In the genomic region with DNA sequence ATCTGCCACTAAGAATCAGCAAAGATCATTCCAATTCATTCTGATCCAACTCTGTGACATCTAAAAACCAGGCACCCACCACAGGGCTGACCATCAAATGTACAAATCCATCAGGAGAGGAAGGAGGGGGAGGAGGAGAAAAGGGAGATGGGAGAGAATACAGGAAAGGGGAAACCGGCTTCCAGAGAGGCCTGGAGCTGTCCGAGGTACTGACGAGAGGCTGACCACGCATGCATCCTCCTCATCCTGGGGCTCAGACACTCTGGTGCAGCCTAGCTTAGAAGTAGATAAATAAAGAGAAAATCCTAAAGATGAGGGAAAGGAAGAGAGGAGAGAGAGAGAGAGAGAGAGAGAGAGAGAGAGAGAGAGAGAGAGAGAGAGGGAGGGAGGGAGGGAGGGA, we compare ENCODE assay signal across 8 mouse cellular contexts. TPM values are rescaled to one million over a fixed set of nuclear protein-coding genes. Genes with fewer than 3 reads are reported as not detected.
DNase-seq lines count a peak whose midpoint lies in the region; ATAC-seq lines count a peak whose summit lies in the region.

No protein-coding gene starts in this region.

- H3K36me3 ChIP-seq in midbrain, embryonic 10.5 days = no peaks in the 10 kb centered on the region
- no peaks in the 10 kb centered on the region for H3K36me3 ChIP-seq in midbrain, embryonic 16.5 days (ENCODE audit: control insufficient read depth, insufficient read depth, low read length)

- no peak overlapping the region for H3K4me3 ChIP-seq in midbrain, embryonic 10.5 days
- no peak overlapping the region for H3K4me3 ChIP-seq in midbrain, embryonic 16.5 days (ENCODE audit: low read depth, low read length)

- H3K9me3 ChIP-seq in midbrain, embryonic 10.5 days (replicated peaks) = no peaks in the 10 kb centered on the region
- H3K9me3 ChIP-seq in midbrain, embryonic 16.5 days (replicated peaks; ENCODE audit: control insufficient read depth, low read length, poor library complexity, severe bottlenecking) = no peaks in the 10 kb centered on the region

- H3K9ac ChIP-seq in midbrain, embryonic 16.5 days (ENCODE audit: low read depth, low read length) = no peak overlapping the region

- DNase-seq in midbrain, embryonic 10.5 days (ENCODE audit: low spot score) = peak; percentile 40
- peak; percentile 48 to 67 for DNase-seq in adrenal gland, adult 18-20 months (ENCODE audit: low spot score in 2 of 2)
- peak; percentile 69 for DNase-seq in forelimb bud, embryonic 11.5 days (ENCODE audit: low read depth, low spot score)
- DNase-seq in layer of hippocampus, adult 9-11 months = no peak
- no peak for DNase-seq in cerebellum, postnatal 14 days
- no peak for DNase-seq in T-cell, adult 2 months (ENCODE audit: low spot score)

- no peak overlapping the region for H3K4me2 ChIP-seq in midbrain, embryonic 16.5 days (ENCODE audit: low read length)

- H3K4me1 ChIP-seq in midbrain, embryonic 10.5 days = no peaks in the 10 kb centered on the region
- no peaks in the 10 kb centered on the region for H3K4me1 ChIP-seq in midbrain, embryonic 16.5 days (ENCODE audit: control insufficient read depth, insufficient read depth, low read length)

- no peak overlapping the region for H3K27ac ChIP-seq in midbrain, embryonic 10.5 days (replicated peaks)
- H3K27ac ChIP-seq in midbrain, embryonic 16.5 days (ENCODE audit: low read length) = no peak overlapping the region

- ATAC-seq in midbrain, embryonic 16.5 days = no peak
- ATAC-seq in megakaryocyte progenitor cell, adult 5-6 weeks (replicated peaks; ENCODE audit: poor library complexity) = peak; percentile 67

- H3K27me3 ChIP-seq in midbrain, embryonic 10.5 days (ENCODE audit: low read depth, poor library complexity, severe bottlenecking) = 0 out of 2 replicates have a peak, but pooled peaks cover under 1% of the 10 kb centered on the region
- no peaks in the 10 kb centered on the region for H3K27me3 ChIP-seq in midbrain, embryonic 16.5 days (ENCODE audit: control insufficient read depth, insufficient read depth, low read depth, low read length)

- WGBS in midbrain, embryonic 10.5 days = 1% methylated on average over 4 of the region's 4 CpGs
- 0% methylated on average over 4 of the region's 4 CpGs for WGBS in midbrain, embryonic 16.5 days

RNA-seq across cellular contexts. Expression of gene Ina, which starts 8.2 kb away (rescaled TPM):
- 51.0 and 98.3 TPM in 2 replicates for polyA plus RNA-seq in midbrain, embryonic 10.5 days (2016; fragmentation: Nextera tagmentation; extraction: Ambion mirVana)
- 424 and 528 TPM in 2 replicates for polyA plus RNA-seq in midbrain, embryonic 16.5 days (2015; fragmentation: Nextera tagmentation; extraction: Ambion mirVana)
- total RNA-seq in adrenal gland, adult 18-20 months (2021) = 1 to 10 TPM; 7.8 to 8.6 TPM
- total RNA-seq in megakaryocyte progenitor cell, adult 5-6 weeks (2015) = 0.22 TPM in 1 of 2 replicates, not detected in the other
- not detected in 2 replicates for total RNA-seq in megakaryocyte progenitor cell, adult 5-6 weeks (2017)

RNA-seq across cellular contexts. Expression of gene Nt5c2, which starts 8.6 kb away (rescaled TPM):
- polyA plus RNA-seq in midbrain, embryonic 10.5 days (2016; fragmentation: Nextera tagmentation; extraction: Ambion mirVana) = 64.1 and 77.4 TPM in 2 replicates
- polyA plus RNA-seq in midbrain, embryonic 16.5 days (2015; fragmentation: Nextera tagmentation; extraction: Ambion mirVana) = 85.7 and 93.4 TPM in 2 replicates
- 10 to 100 TPM; 57.5 to 68.4 TPM for total RNA-seq in adrenal gland, adult 18-20 months (2021)
- total RNA-seq in megakaryocyte progenitor cell, adult 5-6 weeks (2015) = 52.5 and 59.4 TPM in 2 replicates
- 79.3 and 80.0 TPM in 2 replicates for total RNA-seq in megakaryocyte progenitor cell, adult 5-6 weeks (2017)

RNA-seq across cellular contexts. Expression of gene Pcgf6, which starts 44.4 kb away (rescaled TPM):
- 30.2 and 33.8 TPM in 2 replicates for polyA plus RNA-seq in midbrain, embryonic 10.5 days (2016; fragmentation: Nextera tagmentation; extraction: Ambion mirVana)
- polyA plus RNA-seq in midbrain, embryonic 16.5 days (2015; fragmentation: Nextera tagmentation; extraction: Ambion mirVana) = 33.9 and 35.1 TPM in 2 replicates
- 10 to 100 TPM in 1 of 2 experiments, 1 to 10 TPM in 1; 7.4 to 10.8 TPM for total RNA-seq in adrenal gland, adult 18-20 months (2021)
- total RNA-seq in megakaryocyte progenitor cell, adult 5-6 weeks (2015) = 22.8 and 29.0 TPM in 2 replicates
- total RNA-seq in megakaryocyte progenitor cell, adult 5-6 weeks (2017) = 9.1 and 14.2 TPM in 2 replicates

Comparison
In these comparisons a context has a peak if more than half of its experiments do, and no peak if none do; other contexts are left out.
1. DNase-seq: peak in midbrain, embryonic 10.5 days (single experiment), adrenal gland, adult 18-20 months (2 of 2) and forelimb bud, embryonic 11.5 days (single experiment); none in layer of hippocampus, adult 9-11 months (single experiment), cerebellum, postnatal 14 days (0 of 2) and T-cell, adult 2 months (single experiment).
2. RNA of gene Ina, which starts 8.2 kb away (total RNA-seq): 7.8 to 8.6 TPM in adrenal gland, adult 18-20 months; 0.22 TPM in megakaryocyte progenitor cell, adult 5-6 weeks; every median in the first group is over 4 times any median in the second.